Mouse (Mus musculus) stomach, embryonic 15.5 days (tissue): Measurements from ENCODE around the gene Lman1l. TPM values are rescaled to one million over a fixed set of nuclear protein-coding genes. Genes with fewer than 3 reads are reported as not detected.

Experiments used
- ATAC-seq: fragments of 200-750 bp; cut with Nextera tagmentation; 2 replicates; pipeline ENCODE4 v1.8.0; 2017; ENCODE audit warnings: low read depth, moderate number of reproducible peaks, moderate TSS enrichment; ENCODE audit not compliant: insufficient read depth, low FRiP score
- H3K27ac ChIP-seq: fragments of 300-500 bp; sonication (generic); 2 replicates; pipeline ENCODE4 v1.5.1; 2015; ENCODE audit warnings: mild to moderate bottlenecking, inconsistent platforms
- H3K27me3 ChIP-seq: fragments of 300-500 bp; sonication (generic); replicated peaks from 2 replicates; pipeline ENCODE4 v1.6.1; 2015; ENCODE audit warnings: inconsistent platforms
- H3K36me3 ChIP-seq: fragments of 300-500 bp; sonication (generic); 2 replicates; pipeline ENCODE4 v1.6.1; 2015; ENCODE audit warnings: inconsistent platforms
- H3K4me1 ChIP-seq: fragments of 300-500 bp; sonication (generic); 2 replicates; pipeline ENCODE4 v1.6.1; 2015; ENCODE audit warnings: inconsistent platforms
- H3K4me2 ChIP-seq: fragments of 300-500 bp; sonication (generic); 2 replicates; pipeline ENCODE4 v1.6.1; 2015; ENCODE audit warnings: mild to moderate bottlenecking, inconsistent platforms
- H3K4me3 ChIP-seq: fragments of 300-500 bp; sonication (generic); replicated peaks from 2 replicates; pipeline ENCODE4 v1.5.1; 2015; ENCODE audit warnings: inconsistent platforms
- H3K9ac ChIP-seq: fragments of 300-500 bp; sonication (generic); 2 replicates; pipeline ENCODE4 v1.6.1; 2015; ENCODE audit warnings: inconsistent platforms
- H3K9me3 ChIP-seq: fragments of 300-500 bp; sonication (generic); 2 replicates; pipeline ENCODE4 v1.6.1; 2016; ENCODE audit warnings: inconsistent platforms
- WGBS: fragments of 180-500 bp; shearing (Covaris S2); methylation state at CpG from one replicate; pipeline ENCODE4 v1.1.7; 2015; 5-methylcytosine and 5-hydroxymethylcytosine counted together
- polyA plus RNA-seq: library from polyadenylated mRNA; unstranded; fragments of >200 nt; fragmentation: Nextera tagmentation; extraction: Ambion mirVana; gene quantifications from 2 replicates; pipeline ENCODE4 v1.2.1, GENCODE M21; 2015

Lman1l gene
- polyA plus RNA-seq, 1 experiment from 2014 or later: not detected

DNA sequence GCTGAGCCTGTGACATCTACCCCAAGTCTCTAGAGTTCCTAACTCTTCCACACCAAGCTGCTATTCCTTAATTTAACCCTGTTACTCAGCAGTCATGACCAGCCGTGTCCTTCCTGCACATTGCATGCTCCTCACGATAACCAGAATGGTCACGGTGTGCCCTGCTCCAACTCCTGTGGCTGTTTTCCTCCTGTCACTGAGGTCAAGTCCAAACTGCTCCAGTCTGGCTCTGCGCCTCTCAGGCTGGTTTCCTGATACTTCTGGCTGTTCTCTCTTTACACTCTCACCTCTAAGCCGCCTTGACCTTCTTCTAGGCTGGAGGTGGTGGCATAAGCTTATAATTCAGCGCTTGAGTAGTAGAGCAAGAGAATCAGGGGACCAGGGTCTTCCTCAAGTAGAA is 52.1 kb downstream of the Lman1l start:
- Histone ChIP-seq H3K4me1 (peaks cover 20% of the 10 kb centered on the region), H3K9ac (no peak overlapping the region), H3K4me3 (no peak overlapping the region), H3K9me3 (no peaks in the 10 kb centered on the region), H3K4me2 (no peak overlapping the region), H3K27me3 (no peaks in the 10 kb centered on the region), H3K27ac (no peak overlapping the region), H3K36me3 (peaks cover 20% of the 10 kb centered on the region)
- ATAC-seq: no peak
- 95% methylated on average over 6 of the region's 6 CpGs for WGBS

DNA sequence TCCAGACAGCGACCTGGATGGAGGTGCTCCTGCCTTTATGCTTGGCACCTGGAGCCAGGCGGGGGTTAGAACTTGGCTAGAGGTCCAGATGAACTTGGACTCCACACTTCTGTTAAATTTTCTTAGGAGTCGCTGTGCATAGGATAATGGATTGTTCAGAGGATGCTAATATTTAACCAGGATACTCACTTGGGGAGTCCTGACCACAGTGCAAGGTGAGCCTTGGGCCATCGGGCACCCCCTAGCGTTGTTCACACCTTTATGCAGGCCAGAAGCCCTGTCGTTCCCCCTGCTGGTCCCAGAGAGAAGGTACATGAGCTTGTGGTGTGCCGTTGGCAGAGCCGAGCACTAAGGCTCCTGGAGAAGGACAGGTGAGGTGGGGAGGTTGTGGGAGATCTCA is 53.7 kb downstream of the Lman1l start:
- Histone ChIP-seq H3K4me3 (no peak overlapping the region), H3K4me1 (peaks cover 30% of the 10 kb centered on the region), H3K9ac (no peak overlapping the region), H3K36me3 (peaks cover 20% of the 10 kb centered on the region), H3K27ac (no peak overlapping the region), H3K4me2 (no peak overlapping the region), H3K27me3 (no peaks in the 10 kb centered on the region), H3K9me3 (no peaks in the 10 kb centered on the region)
- no peak for ATAC-seq
- WGBS: 51% methylated on average over 8 of the region's 8 CpGs

DNA sequence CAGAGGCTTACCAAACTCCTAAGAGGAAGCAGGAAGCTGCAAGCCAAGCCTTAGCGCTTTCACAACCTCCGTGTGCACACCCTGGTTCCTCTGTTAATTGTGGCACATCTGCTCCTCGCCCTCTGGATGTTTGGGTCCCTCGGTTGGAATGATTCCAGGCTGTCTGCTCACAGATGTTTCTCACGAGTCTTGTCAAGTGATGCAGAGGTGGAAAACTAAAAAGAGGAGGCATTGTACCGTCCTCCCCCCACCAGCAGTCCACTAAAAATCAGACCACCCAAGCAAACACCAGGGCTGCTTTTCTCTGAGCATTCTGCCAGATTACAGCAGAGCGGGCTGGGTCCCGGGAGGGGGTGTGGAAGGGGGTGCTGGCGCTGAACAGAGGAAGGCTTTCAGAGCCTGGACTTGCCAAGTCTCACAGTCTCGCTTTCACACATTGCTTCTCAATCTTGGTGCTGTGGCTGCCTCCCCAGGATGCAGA is 54.8 kb downstream of the Lman1l start:
- 34% methylated on average over 10 of the region's 10 CpGs for WGBS
- Histone ChIP-seq H3K4me1 (peaks cover 37% of the 10 kb centered on the region), H3K36me3 (peaks cover 19% of the 10 kb centered on the region), H3K27ac (peak overlapping the region; percentile 61), H3K4me2 (no peak overlapping the region), H3K9me3 (no peaks in the 10 kb centered on the region), H3K9ac (no peak overlapping the region), H3K27me3 (no peaks in the 10 kb centered on the region), H3K4me3 (no peak overlapping the region)
- ATAC-seq: no peak

DNA sequence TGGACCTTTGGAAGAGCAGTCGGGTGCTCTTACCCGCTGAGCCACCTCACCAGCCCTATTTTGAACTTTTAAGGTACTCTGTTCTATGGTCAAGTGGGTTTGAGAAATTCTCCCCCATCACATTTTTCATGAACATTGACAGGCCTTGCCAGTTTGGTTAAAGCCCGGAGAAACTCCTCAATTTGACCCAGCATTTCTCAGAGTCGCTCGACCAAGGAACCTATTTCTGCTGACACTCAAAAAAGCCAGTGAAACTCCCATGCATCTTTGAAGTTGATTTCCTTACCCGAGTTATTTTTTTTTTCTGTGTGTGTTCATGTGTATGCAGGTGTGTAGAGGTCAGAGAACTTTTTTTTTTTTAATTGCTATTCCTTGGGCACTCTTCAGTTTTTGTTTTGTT is 56.0 kb downstream of the Lman1l start:
- Histone ChIP-seq H3K36me3 (peaks cover 15% of the 10 kb centered on the region), H3K9ac (no peak overlapping the region), H3K9me3 (no peaks in the 10 kb centered on the region), H3K27ac (no peak overlapping the region), H3K4me1 (peaks cover 41% of the 10 kb centered on the region), H3K4me3 (no peak overlapping the region), H3K4me2 (no peak overlapping the region), H3K27me3 (no peaks in the 10 kb centered on the region)
- WGBS: 82% methylated on average over 6 of the region's 6 CpGs
- ATAC-seq: no peak

DNA sequence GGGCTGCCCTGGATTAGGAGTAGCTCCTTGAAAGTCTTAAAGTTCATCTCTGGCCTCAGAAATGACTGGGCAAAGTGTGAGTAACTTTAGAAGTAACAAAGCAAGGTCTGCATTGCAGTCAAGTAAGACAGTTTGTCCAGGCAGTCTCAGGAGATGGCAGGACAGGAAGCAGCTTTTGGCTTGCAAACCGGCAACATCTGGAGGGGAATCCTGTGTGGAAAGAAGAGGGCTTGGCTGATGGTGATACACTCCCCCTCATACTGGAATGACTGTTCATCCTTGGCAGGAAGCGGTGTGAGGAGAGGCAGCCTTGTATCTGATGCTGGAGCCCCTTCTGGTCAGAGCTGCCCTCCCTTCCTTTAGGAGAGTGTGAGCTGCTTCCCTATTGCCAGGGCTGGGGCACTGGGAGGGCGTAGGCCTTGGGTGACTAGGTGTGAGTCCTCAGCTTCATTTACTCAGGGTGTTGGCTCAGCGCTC is 57.6 kb downstream of the Lman1l start:
- peak overlapping the region; percentile 82 for H3K27ac ChIP-seq
- peak overlapping the region; percentile 81 for H3K4me2 ChIP-seq
- H3K4me1 ChIP-seq: peaks cover 41% of the 10 kb centered on the region
- peak; percentile 69 for ATAC-seq
- H3K36me3 ChIP-seq: peaks cover under 1% of the 10 kb centered on the region
- WGBS: 33% methylated on average over 4 of the region's 4 CpGs
- 0 out of 2 replicates have a peak overlapping the region, but pooled peaks have one; percentile 3 for H3K4me3 ChIP-seq
- no peak overlapping the region for H3K9ac ChIP-seq
- no peaks in the 10 kb centered on the region for H3K9me3 ChIP-seq
- no peaks in the 10 kb centered on the region for H3K27me3 ChIP-seq

DNA sequence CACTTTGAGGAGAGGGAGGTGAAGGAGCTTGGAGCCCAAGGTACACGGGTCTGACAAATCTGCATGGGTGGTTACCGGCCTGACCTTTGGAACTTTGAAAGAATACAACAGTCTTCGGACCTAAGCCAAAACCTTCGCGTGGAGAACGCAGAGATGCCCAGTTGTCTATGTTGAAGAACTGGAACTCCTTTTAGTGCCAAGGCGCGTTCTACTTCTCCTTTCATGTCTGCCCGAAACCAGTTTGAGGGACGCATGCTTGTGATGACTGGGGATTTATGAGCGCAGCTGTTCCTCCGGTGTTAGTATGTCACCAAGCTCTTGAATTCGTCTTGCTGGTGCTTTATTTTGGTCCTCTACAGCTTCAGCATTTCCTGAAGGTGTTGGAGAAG is 58.9 kb downstream of the Lman1l start:
- no peak overlapping the region; the same call in 1 of the 2 replicates for H3K9ac ChIP-seq
- peaks cover 41% of the 10 kb centered on the region for H3K4me1 ChIP-seq
- no peaks in the 10 kb centered on the region for H3K36me3 ChIP-seq
- H3K9me3 ChIP-seq: no peaks in the 10 kb centered on the region
- peak overlapping the region; percentile 82 for H3K27ac ChIP-seq
- ATAC-seq: no peak
- 69% methylated on average over 13 of the region's 13 CpGs for WGBS
- H3K27me3 ChIP-seq: no peaks in the 10 kb centered on the region
- H3K4me3 ChIP-seq: peak overlapping the region; percentile 77
- H3K4me2 ChIP-seq: peak overlapping the region; percentile 81

DNA sequence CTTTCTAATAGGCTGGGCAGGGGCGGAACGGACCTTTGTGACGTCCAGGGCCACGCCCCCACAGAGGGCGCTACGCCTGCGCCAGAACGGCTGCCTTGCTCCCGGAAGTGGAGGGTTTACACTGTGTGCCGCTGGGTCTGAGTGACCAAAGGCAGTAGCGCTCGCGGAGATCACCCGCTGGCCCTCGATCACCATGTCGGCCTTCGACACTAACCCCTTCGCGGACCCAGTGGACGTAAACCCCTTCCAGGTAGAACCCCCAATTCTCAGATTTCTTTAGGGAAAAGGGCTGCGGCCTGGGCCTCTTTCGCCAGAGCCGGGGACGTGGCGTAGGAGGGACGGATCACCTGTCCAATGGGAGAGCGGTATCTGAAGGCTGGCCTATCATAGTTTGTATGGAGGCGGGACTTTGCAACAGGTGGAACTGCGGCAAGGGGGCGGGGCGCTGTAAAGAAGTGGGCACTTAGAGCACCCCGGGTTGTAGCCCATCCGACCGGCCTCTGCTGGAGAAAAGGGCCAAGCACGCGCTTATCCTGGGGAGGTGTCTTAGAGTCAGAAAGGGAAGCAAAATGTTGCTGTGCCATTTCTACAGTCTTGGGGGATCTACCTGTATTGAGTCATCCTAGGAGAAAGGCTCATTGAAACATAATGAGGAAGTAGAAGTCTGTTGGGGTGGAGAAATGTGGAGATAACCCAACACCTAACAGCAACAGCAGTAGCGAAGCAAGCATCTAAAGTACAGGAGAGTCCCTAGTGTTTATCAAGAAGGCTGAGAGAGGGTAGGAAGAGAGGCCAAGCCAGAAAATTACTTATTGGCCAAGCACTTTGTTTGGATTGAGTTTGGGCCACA is 59.5 kb downstream of the Lman1l start, which contains the start of gene Scamp2:
Gene Scamp2 (plus strand): TSS at position 83 of the 850 bp plus-strand sequence.
- no peaks in the 10 kb centered on the region for H3K36me3 ChIP-seq
- ATAC-seq: peak; percentile 98
- under 1% methylated on average over 37 of the region's 37 CpGs for WGBS
- H3K4me2 ChIP-seq: peak within 1 kb of the TSS; percentile 81
- peak within 1 kb of the TSS; percentile 77 for H3K4me3 ChIP-seq
- H3K27me3 ChIP-seq: no peaks in the 10 kb centered on the region
- H3K27ac ChIP-seq: peak within 1 kb of the TSS; percentile 82
- peaks cover 36% of the 10 kb centered on the region for H3K4me1 ChIP-seq
- H3K9me3 ChIP-seq: no peaks in the 10 kb centered on the region
- H3K9ac ChIP-seq: peak within 1 kb of the TSS; percentile 58

DNA sequence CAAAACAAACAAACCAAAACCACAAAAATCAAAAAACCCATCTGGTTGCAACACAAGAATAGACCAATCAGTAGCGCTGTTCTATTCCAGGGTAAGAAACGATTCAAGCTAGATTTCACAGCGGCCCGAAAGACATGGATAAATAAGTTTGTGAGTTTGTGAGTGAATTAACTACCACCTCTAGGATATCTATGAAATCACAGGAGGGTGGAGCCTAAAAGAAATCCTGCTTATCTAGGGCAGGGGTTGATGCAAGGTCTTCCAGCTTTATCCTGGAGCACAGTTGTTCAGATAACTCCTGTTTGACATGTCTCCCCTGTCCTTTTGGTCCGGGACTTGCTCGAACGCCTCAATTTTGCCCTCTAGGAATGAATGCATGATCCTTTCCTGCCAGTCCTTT is 60.3 kb downstream of the Lman1l start:
- peak overlapping the region; percentile 77 for H3K4me3 ChIP-seq
- peaks cover 28% of the 10 kb centered on the region for H3K4me1 ChIP-seq
- H3K36me3 ChIP-seq: no peaks in the 10 kb centered on the region
- H3K4me2 ChIP-seq: peak overlapping the region; percentile 81
- ATAC-seq: no peak
- no peaks in the 10 kb centered on the region for H3K9me3 ChIP-seq
- H3K27ac ChIP-seq: peak overlapping the region; percentile 31; the same call in 1 of the 2 replicates
- H3K27me3 ChIP-seq: no peaks in the 10 kb centered on the region
- H3K9ac ChIP-seq: no peak overlapping the region
- 24% methylated on average over 7 of the region's 7 CpGs for WGBS

DNA sequence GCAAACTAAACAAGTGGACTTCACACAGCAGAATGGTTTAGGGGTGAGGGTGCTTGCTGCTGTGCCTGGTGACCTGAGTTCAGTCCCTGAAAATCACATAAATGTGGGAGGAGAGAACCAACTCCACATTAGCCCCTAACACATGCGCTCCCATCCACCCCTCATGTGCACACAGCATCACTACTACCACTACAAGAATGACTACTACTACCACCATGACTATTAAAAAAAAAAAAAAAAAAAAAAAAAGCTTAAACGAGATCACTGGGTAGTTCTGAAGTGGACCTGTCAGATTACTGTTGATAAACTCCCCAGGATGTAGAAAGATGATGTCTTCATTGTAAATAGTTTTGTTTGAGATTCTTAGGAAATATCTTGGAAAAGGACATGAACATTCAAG is 61.0 kb downstream of the Lman1l start:
- no peak overlapping the region for H3K4me3 ChIP-seq
- 67% methylated on average over 2 of the region's 2 CpGs for WGBS
- no peak overlapping the region for H3K9ac ChIP-seq
- no peak overlapping the region for H3K4me2 ChIP-seq
- no peaks in the 10 kb centered on the region for H3K27me3 ChIP-seq
- no peak overlapping the region for H3K27ac ChIP-seq
- no peaks in the 10 kb centered on the region for H3K36me3 ChIP-seq
- peaks cover 24% of the 10 kb centered on the region for H3K4me1 ChIP-seq
- no peaks in the 10 kb centered on the region for H3K9me3 ChIP-seq
- no peak for ATAC-seq

DNA sequence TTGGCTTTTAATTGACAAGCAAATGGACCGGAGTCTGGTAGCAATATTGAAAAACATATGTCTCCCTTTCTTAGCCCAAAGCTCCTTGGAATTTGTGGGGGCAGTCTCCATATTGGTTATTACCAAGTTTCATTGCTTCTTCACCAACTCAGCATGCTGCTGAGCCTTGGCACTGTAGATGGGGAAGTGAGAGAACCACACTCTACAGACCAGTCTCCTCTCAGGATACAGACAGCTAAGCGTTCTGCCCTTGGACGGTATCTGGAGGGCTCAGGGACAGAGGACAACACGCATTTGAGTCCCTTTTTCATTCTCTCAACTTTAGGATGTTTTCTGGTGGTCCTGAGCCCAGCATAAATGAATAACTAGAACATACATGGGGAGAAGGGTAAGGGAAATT is 61.9 kb downstream of the Lman1l start:
- no peak overlapping the region for H3K4me2 ChIP-seq
- no peaks in the 10 kb centered on the region for H3K9me3 ChIP-seq
- H3K4me3 ChIP-seq: no peak overlapping the region
- no peak overlapping the region for H3K9ac ChIP-seq
- 82% methylated on average over 4 of the region's 4 CpGs for WGBS
- no peaks in the 10 kb centered on the region for H3K36me3 ChIP-seq
- H3K27ac ChIP-seq: no peak overlapping the region
- ATAC-seq: no peak
- H3K27me3 ChIP-seq: no peaks in the 10 kb centered on the region
- peaks cover 22% of the 10 kb centered on the region for H3K4me1 ChIP-seq

DNA sequence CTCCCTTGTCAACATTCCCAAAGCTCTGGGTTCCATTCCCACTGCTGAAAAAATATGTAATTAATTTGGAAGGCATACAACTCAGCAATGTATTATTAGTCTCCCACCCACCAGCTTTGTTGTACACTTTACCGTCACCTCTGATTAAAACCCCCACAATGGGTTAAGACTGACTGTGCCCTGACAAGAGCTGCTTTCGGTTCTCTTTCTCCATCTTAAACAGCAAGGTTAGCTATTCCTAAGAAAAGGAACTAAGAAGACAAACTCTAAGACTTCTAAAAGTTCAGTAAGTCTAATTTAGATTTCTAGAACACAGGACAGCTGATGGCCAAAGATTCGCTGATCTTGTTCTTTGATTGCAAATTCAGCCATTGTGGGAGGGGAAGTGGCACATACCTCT is 63.4 kb downstream of the Lman1l start:
- WGBS: 64% methylated on average over 3 of the region's 3 CpGs
- H3K27me3 ChIP-seq: no peaks in the 10 kb centered on the region
- peaks cover 15% of the 10 kb centered on the region for H3K4me1 ChIP-seq
- no peak overlapping the region for H3K4me2 ChIP-seq
- H3K9ac ChIP-seq: no peak overlapping the region
- no peak for ATAC-seq
- no peaks in the 10 kb centered on the region for H3K9me3 ChIP-seq
- H3K27ac ChIP-seq: no peak overlapping the region
- no peaks in the 10 kb centered on the region for H3K36me3 ChIP-seq
- H3K4me3 ChIP-seq: no peak overlapping the region
